Mouse (Mus musculus) thymus, adult 2 months (tissue): ENCODE results near the gene Hs3st4. TPM values are rescaled to one million over a fixed set of nuclear protein-coding genes. Genes with fewer than 3 reads are reported as not detected.

Experiments used
- DNase-seq: peaks from one replicate; pipeline ENCODE4 v3.0.0; 2021
- H3K27ac ChIP-seq: fragments of 200-500 bp; 2 replicates; pipeline ENCODE4 v1.5.1; 2012; ENCODE audit warnings: low read length, control low read depth; ENCODE audit not compliant: control insufficient read depth, insufficient read depth
- H3K27me3 ChIP-seq: fragments of 200-500 bp; 2 replicates; pipeline ENCODE4 v1.6.1; 2012; ENCODE audit warnings: mild to moderate bottlenecking, low read length, moderate library complexity, mixed read lengths; ENCODE audit not compliant: control insufficient read depth, insufficient read depth
- H3K36me3 ChIP-seq: fragments of 200-500 bp; 2 replicates; pipeline ENCODE4 v1.6.1; 2012; ENCODE audit warnings: mild to moderate bottlenecking, low read length, moderate library complexity; ENCODE audit not compliant: control insufficient read depth, insufficient read depth
- H3K4me1 ChIP-seq: fragments of 200-500 bp; replicated peaks from 2 replicates; pipeline ENCODE4 v1.6.1; 2012; ENCODE audit warnings: low read length; ENCODE audit not compliant: control insufficient read depth, insufficient read depth
- H3K4me3 ChIP-seq: fragments of 200-500 bp; 2 replicates; pipeline ENCODE4 v1.5.1; 2012; ENCODE audit warnings: mild to moderate bottlenecking, low read length, control low read depth, moderate library complexity; ENCODE audit not compliant: control insufficient read depth, insufficient read depth
- CTCF ChIP-seq: fragments of 200-500 bp; IDR thresholded peaks from 2 replicates; pipeline ENCODE4 v1.5.1; 2012; ENCODE audit warnings: mild to moderate bottlenecking, control low read depth, low read length, moderate library complexity, borderline replicate concordance; ENCODE audit not compliant: control insufficient read depth, poor library complexity, insufficient read depth; ENCODE audit errors: extremely low read depth
- POLR2A ChIP-seq: fragments of 200-500 bp; IDR thresholded peaks from 2 replicates; pipeline ENCODE4 v1.6.1; 2012; ENCODE audit warnings: mild to moderate bottlenecking, low read length, control low read depth, moderate library complexity; ENCODE audit not compliant: control insufficient read depth, poor library complexity, insufficient read depth; ENCODE audit errors: extremely low read depth
- WGBS: fragments of 180-500 bp; shearing (Covaris S2); methylation state at CpG from one replicate; pipeline ENCODE4 v1.1.7; 2018; 5-methylcytosine and 5-hydroxymethylcytosine counted together
- polyA plus RNA-seq: library from polyadenylated mRNA; depleted of rRNA; stranded (reverse); fragments of >200 nt; gene quantifications from 2 replicates; pipeline ENCODE4 v1.2.3, GENCODE M21; 2012

Hs3st4 gene
- polyA plus RNA-seq, 1 experiment: 0.03 TPM

- DNase-seq: no peak
- no peak overlapping the region for H3K27ac ChIP-seq
- no peaks in the 10 kb centered on the region for H3K36me3 ChIP-seq
- H3K4me1 ChIP-seq: no peaks in the 10 kb centered on the region
- peaks cover 3% of the 10 kb centered on the region; the same call in 1 of the 2 replicates for H3K27me3 ChIP-seq
- no peak overlapping the region for H3K4me3 ChIP-seq
- 55% methylated on average over 7 of the region's 7 CpGs for WGBS
- no peak for TF ChIP-seq CTCF
- TF ChIP-seq POLR2A: no peak
These were observed 1.2 kb upstream of the Hs3st4 start for GRCm38 (mm10) chr7:123981435-123981834.

GRCm38 (mm10) chr7:123982010-123982409 lies 659 bp upstream of the Hs3st4 start:
- WGBS: 8% methylated on average over 5 of the region's 5 CpGs
- H3K36me3 ChIP-seq: no peaks in the 10 kb centered on the region
- TF ChIP-seq CTCF: no peak
- TF ChIP-seq POLR2A: no peak
- H3K27me3 ChIP-seq: peaks cover 3% of the 10 kb centered on the region; the same call in 1 of the 2 replicates
- no peaks in the 10 kb centered on the region for H3K4me1 ChIP-seq
- H3K4me3 ChIP-seq: no peak overlapping the region
- no peak overlapping the region for H3K27ac ChIP-seq
- DNase-seq: no peak

GRCm38 (mm10) chr7:123983177-123984046 lies 743 bp downstream of the Hs3st4 start:
- TF ChIP-seq POLR2A: no peak
- no peak for TF ChIP-seq CTCF
- H3K4me3 ChIP-seq: no peak overlapping the region
- no peaks in the 10 kb centered on the region for H3K36me3 ChIP-seq
- WGBS: 8% methylated on average over 90 of the region's 97 CpGs
- DNase-seq: no peak
- H3K27me3 ChIP-seq: peaks cover 3% of the 10 kb centered on the region; the same call in 1 of the 2 replicates
- H3K27ac ChIP-seq: no peak overlapping the region
- no peaks in the 10 kb centered on the region for H3K4me1 ChIP-seq

GRCm38 (mm10) chr7:123992121-123992520 lies 9.5 kb downstream of the Hs3st4 start:
- Histone ChIP-seq H3K36me3 (no peaks in the 10 kb centered on the region), H3K4me1 (no peaks in the 10 kb centered on the region), H3K27ac (no peak overlapping the region), H3K27me3 (no peaks in the 10 kb centered on the region), H3K4me3 (no peak overlapping the region)
- no peak for DNase-seq
- no peak for TF ChIP-seq POLR2A
- no peak for TF ChIP-seq CTCF
- WGBS: 85% methylated on average over 3 of the region's 3 CpGs

GRCm38 (mm10) chr7:123997266-123997665 lies 14.6 kb downstream of the Hs3st4 start:
- no peaks in the 10 kb centered on the region for H3K4me1 ChIP-seq
- DNase-seq: no peak
- no peak for TF ChIP-seq CTCF
- no peak for TF ChIP-seq POLR2A
- 44% methylated on average over 3 of the region's 3 CpGs for WGBS
- no peaks in the 10 kb centered on the region for H3K36me3 ChIP-seq
- H3K27me3 ChIP-seq: no peaks in the 10 kb centered on the region
- no peak overlapping the region for H3K4me3 ChIP-seq
- H3K27ac ChIP-seq: no peak overlapping the region

- no peaks in the 10 kb centered on the region for H3K27me3 ChIP-seq
- H3K4me1 ChIP-seq: no peaks in the 10 kb centered on the region
- TF ChIP-seq CTCF: no peak
- no peak for TF ChIP-seq POLR2A
- 83% methylated on average over 7 of the region's 7 CpGs for WGBS
- H3K36me3 ChIP-seq: no peaks in the 10 kb centered on the region
- no peak for DNase-seq
- H3K27ac ChIP-seq: no peak overlapping the region
- H3K4me3 ChIP-seq: no peak overlapping the region
These were observed 15.9 kb downstream of the Hs3st4 start for GRCm38 (mm10) chr7:123998601-123999000.
